Mouse (Mus musculus) granulocyte monocyte progenitor cell, adult 5-6 weeks (primary cell): ENCODE data around the gene Rab17. TPM values are rescaled to one million over a fixed set of nuclear protein-coding genes. Genes with fewer than 3 reads are reported as not detected.

Experiments
- ATAC-seq: replicated peaks from 2 replicates; pipeline ENCODE4 v1.8.0; 2016; ENCODE audit warnings: mild to moderate bottlenecking, moderate TSS enrichment, inconsistent platforms; ENCODE audit not compliant: poor library complexity, severe bottlenecking
- total RNA-seq, 2 experiments: library from RNA; stranded (forward) in 1 of 2; stranded (reverse) in 1 of 2; fragments of 200-712, 200-1000 nt in 1 of 2; fragments of >200 nt in 1 of 2; fragmentation: Nextera tagmentation in 1 of 2; gene quantifications; 2 replicates each; pipeline ENCODE4 v1.2.3; 2014 to 2017

Rab17 gene
- total RNA-seq, 2 experiments from 2014 or later = 2.0 TPM; not detected in 1

GRCm38 (mm10) chr1:90945171-90945570 is 24.3 kb downstream of the Rab17 start:
- ATAC-seq = peak; percentile 42

- ATAC-seq = no peak
Measured at GRCm38 (mm10) chr1:90939980-90940379, 29.5 kb downstream of the Rab17 start.

DNA sequence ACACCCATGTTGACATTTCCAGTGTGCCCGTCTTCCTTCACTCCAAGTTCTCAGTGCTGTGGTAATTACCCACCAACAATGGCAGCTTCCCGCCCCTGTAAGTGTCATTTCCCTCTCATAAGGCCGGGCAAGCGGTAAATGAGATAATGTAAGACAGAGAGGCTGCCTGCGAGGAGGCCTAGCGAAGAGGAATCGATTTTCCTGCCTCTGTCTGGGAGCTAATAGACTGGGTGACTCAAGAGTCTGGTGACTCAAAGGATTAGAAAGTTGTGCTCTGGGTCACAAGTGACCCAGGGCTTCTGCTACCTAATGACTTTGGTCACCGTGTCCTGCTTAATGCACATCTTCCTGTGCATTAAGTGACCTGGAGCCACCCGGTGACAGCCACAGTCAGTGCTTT is 32.5 kb downstream of the Rab17 start:
- ATAC-seq = no peak

- no peak for ATAC-seq
Measured at GRCm38 (mm10) chr1:90933001-90933400, 36.5 kb downstream of the Rab17 start.

- ATAC-seq = peak; percentile 73
Measured at GRCm38 (mm10) chr1:90928575-90928934, 40.9 kb downstream of the Rab17 start.

GRCm38 (mm10) chr1:90927929-90928574 is 41.4 kb downstream of the Rab17 start:
- 0 out of 2 replicates have a peak, but pooled peaks have one; percentile 20 for ATAC-seq

DNA sequence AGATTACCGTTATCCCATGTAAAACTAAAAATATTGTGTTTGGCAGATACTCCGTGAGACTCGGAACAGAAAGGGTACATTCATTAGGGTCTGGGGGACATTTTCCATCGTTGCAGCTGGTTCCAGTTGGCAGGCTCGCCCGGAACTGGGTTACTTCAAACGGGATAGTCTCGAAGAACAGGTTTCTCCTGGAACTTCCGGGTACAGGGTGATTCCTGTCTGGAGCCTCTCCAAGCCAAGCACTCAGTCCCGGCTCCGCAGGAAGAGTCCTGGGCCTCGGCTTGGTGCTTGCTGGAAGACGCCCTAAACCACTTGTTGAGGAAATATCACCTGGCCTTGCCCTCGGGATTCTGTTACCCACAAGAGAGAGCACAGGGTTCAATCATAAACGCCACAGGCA is 42.2 kb downstream of the Rab17 start:
- no peak for ATAC-seq

GRCm38 (mm10) chr1:90926030-90926429 is 43.4 kb downstream of the Rab17 start:
- ATAC-seq = no peak

GRCm38 (mm10) chr1:90921687-90922086 is 47.8 kb downstream of the Rab17 start:
- ATAC-seq = no peak

- ATAC-seq = no peak
Measured at GRCm38 (mm10) chr1:90917509-90917908, 52.0 kb downstream of the Rab17 start.

GRCm38 (mm10) chr1:90914948-90915569 is 54.4 kb downstream of the Rab17 start, which contains the start of gene Mlph:
TSS of gene Mlph (plus strand) at chr1:90915085.
- ATAC-seq = peak; percentile 78

GRCm38 (mm10) chr1:90913231-90913630 is 56.2 kb downstream of the Rab17 start:
- ATAC-seq = no peak

- ATAC-seq = peak; percentile 35
Measured at GRCm38 (mm10) chr1:90909631-90910152, 59.8 kb downstream of the Rab17 start.

DNA sequence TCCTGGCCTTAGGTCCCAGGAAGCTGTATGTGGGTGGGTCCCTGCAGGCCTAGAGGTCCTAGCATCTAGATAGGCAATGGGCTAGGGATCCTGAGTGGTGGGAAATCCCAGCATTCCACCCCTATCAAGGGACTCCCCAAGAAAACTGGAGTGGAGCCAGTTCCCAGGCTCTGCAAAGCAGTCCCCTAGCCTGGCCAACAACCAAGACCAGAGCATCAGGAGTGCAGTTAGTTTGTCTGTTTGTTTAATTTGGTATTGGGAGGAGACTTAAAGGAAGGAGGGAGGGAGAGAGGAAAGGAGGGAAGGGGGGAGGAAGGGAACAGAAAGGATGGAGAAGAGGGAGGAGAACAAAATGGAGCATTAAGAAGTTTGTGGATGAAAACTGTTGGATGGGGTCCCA is 60.3 kb downstream of the Rab17 start:
- ATAC-seq = no peak

Other genes starting within 250 kb of the Rab17 start
- gene Col6a3, start 125.7 kb downstream of the Rab17 start, total RNA-seq (2014; fragmentation: Nextera tagmentation) = not detected in 2 replicates
- gene Col6a3, start 125.7 kb downstream of the Rab17 start, total RNA-seq (2017) = not detected in 2 replicates
- 0.17 TPM in 1 of 2 replicates, not detected in the other for gene Mlph, start 54.6 kb downstream of the Rab17 start, total RNA-seq (2014; fragmentation: Nextera tagmentation)
- 0.95 TPM in 1 of 2 replicates, not detected in the other for gene Mlph, start 54.6 kb downstream of the Rab17 start, total RNA-seq (2017)
- gene Prlh, start 16.6 kb downstream of the Rab17 start, total RNA-seq (2014; fragmentation: Nextera tagmentation) = not detected in 2 replicates
- not detected in 2 replicates for gene Prlh, start 16.6 kb downstream of the Rab17 start, total RNA-seq (2017)
- gene Lrrfip1, start 29.1 kb upstream of the Rab17 start, total RNA-seq (2014; fragmentation: Nextera tagmentation) = 61.3 and 114 TPM in 2 replicates
- gene Lrrfip1, start 29.1 kb upstream of the Rab17 start, total RNA-seq (2017) = 121 and 131 TPM in 2 replicates
- 1.1 and 9.6 TPM in 2 replicates for gene Rbm44, start 175.4 kb upstream of the Rab17 start, total RNA-seq (2014; fragmentation: Nextera tagmentation)
- gene Rbm44, start 175.4 kb upstream of the Rab17 start, total RNA-seq (2017) = 5.2 and 7.8 TPM in 2 replicates
- 160 and 199 TPM in 2 replicates for gene Ramp1, start 210.2 kb upstream of the Rab17 start, total RNA-seq (2014; fragmentation: Nextera tagmentation)
- gene Ramp1, start 210.2 kb upstream of the Rab17 start, total RNA-seq (2017) = 179 and 199 TPM in 2 replicates